Mouse (Mus musculus): ENCODE measurements around the gene Cstad. TPM values are rescaled to one million over a fixed set of nuclear protein-coding genes. Genes with fewer than 3 reads are reported as not detected.
A peak's percentile ranks its signal among the peaks of the same experiment; 100 is the strongest.

Gene Cstad
- polyA plus RNA-seq, 1 experiment = 0.47 TPM

DNA sequence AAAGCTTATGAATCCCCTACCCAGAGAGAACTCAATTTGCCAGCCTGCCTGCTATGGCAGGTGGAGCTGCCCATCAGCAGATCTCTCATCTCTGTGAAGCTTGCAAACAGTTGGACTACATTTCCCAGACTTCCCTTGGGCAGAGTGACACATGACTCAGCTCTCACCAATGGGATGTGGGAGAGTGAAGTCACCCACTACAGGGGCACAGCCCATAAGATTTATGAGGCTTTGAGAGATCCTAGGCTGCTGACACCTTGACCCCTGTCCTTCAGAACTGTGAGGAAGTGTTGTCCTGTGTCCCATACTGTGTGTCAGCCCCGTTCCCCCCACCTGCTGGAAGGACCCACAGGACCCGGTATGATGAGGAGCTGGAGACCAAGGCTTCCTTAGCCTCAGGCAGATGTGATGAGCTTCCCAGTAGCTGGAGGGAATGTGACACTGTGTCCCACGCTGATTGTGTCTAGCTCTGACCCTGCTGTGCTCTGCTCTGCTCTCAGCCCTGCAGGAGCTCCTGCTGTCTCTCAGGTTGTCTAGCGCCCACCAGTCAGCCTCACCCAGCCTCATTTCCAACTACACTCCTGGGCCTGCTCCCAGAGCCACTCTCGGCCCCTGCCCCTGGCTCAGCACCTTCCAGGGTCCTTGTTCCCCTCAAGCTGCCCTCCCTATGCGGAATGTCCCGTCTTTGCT lies 40.8 kb upstream of the Cstad start:
- no peaks in the 10 kb centered on the region for H3K36me3 ChIP-seq (ENCODE audit: control insufficient read depth, insufficient read depth)
- H3K4me3 ChIP-seq (ENCODE audit: insufficient read depth, poor library complexity, severe bottlenecking) = no peak overlapping the region
- H3K79me2 ChIP-seq (ENCODE audit: control insufficient read depth, insufficient read depth) = no peaks in the 10 kb centered on the region
- no peaks in the 10 kb centered on the region for H3K27me3 ChIP-seq (ENCODE audit: control insufficient read depth, insufficient read depth, insufficient read length)
- H3K79me3 ChIP-seq (ENCODE audit: low read depth) = no peaks in the 10 kb centered on the region
- TF ChIP-seq MYOD1 (IDR thresholded peaks at IDR 0.05; ENCODE audit: control insufficient read depth, insufficient read length, low read depth) = peak; percentile 11
- peak; percentile 94 for TF ChIP-seq USF1 (IDR thresholded peaks at IDR 0.05; ENCODE audit: low read depth)
- no peak for TF ChIP-seq MYOG (IDR thresholded peaks at IDR 0.05; ENCODE audit: control insufficient read depth, extremely low read depth, insufficient read length)
- H3ac ChIP-seq (ENCODE audit: control insufficient read depth, insufficient read length, low read depth) = no peak overlapping the region

GRCm38 (mm10) chr2:30555257-30555656 lies 39.6 kb upstream of the Cstad start:
- H3K36me3 ChIP-seq (ENCODE audit: control insufficient read depth, insufficient read depth) = no peaks in the 10 kb centered on the region

GRCm38 (mm10) chr2:30556495-30556894 lies 38.3 kb upstream of the Cstad start:
- no peaks in the 10 kb centered on the region for H3K36me3 ChIP-seq (ENCODE audit: control insufficient read depth, insufficient read depth)
- no peak overlapping the region for H3ac ChIP-seq (ENCODE audit: control insufficient read depth, insufficient read length, low read depth)
- TF ChIP-seq MYOG (IDR thresholded peaks at IDR 0.05; ENCODE audit: control insufficient read depth, extremely low read depth, insufficient read length) = no peak
- no peak for TF ChIP-seq CEBPB (IDR thresholded peaks at IDR 0.05; ENCODE audit: low read depth)
- TF ChIP-seq USF1 (IDR thresholded peaks at IDR 0.05; ENCODE audit: low read depth) = no peak
- TF ChIP-seq MAX (IDR thresholded peaks at IDR 0.05) = no peak
- TF ChIP-seq CTCF (IDR thresholded peaks at IDR 0.05; ENCODE audit: control insufficient read depth, insufficient read depth, insufficient read length) = no peak
- TF ChIP-seq MYOD1 (IDR thresholded peaks at IDR 0.05; ENCODE audit: control insufficient read depth, insufficient read length, low read depth) = no peak
- TF ChIP-seq FOSL1 (IDR thresholded peaks at IDR 0.05; ENCODE audit: insufficient read depth, low read length, poor library complexity, severe bottlenecking) = no peak
- H3K79me2 ChIP-seq (ENCODE audit: control insufficient read depth, insufficient read depth) = no peaks in the 10 kb centered on the region
- H3K4me3 ChIP-seq (ENCODE audit: insufficient read depth, poor library complexity, severe bottlenecking) = no peak overlapping the region
- H3K79me3 ChIP-seq (ENCODE audit: low read depth) = no peaks in the 10 kb centered on the region
- no peaks in the 10 kb centered on the region for H3K27me3 ChIP-seq (ENCODE audit: control insufficient read depth, insufficient read depth, insufficient read length)

More at GRCm38 (mm10) chr2:30555257-30555656, 39.6 kb upstream of the Cstad start:
- H3K79me3 ChIP-seq (ENCODE audit: low read depth) = no peaks in the 10 kb centered on the region
- TF ChIP-seq MYOG (IDR thresholded peaks at IDR 0.05; ENCODE audit: control insufficient read depth, extremely low read depth, insufficient read length) (no peak), FOSL1 (IDR thresholded peaks at IDR 0.05; ENCODE audit: insufficient read depth, low read length, poor library complexity, severe bottlenecking) (no peak), MYOD1 (IDR thresholded peaks at IDR 0.05; ENCODE audit: control insufficient read depth, insufficient read length, low read depth) (no peak), CEBPB (IDR thresholded peaks at IDR 0.05; ENCODE audit: low read depth) (no peak), CTCF (IDR thresholded peaks at IDR 0.05; ENCODE audit: control insufficient read depth, insufficient read depth, insufficient read length) (no peak), USF1 (IDR thresholded peaks at IDR 0.05; ENCODE audit: low read depth) (no peak), MAX (IDR thresholded peaks at IDR 0.05) (no peak)
- no peak overlapping the region for H3K4me3 ChIP-seq (ENCODE audit: insufficient read depth, poor library complexity, severe bottlenecking)
- H3K79me2 ChIP-seq (ENCODE audit: control insufficient read depth, insufficient read depth) = no peaks in the 10 kb centered on the region
- H3ac ChIP-seq (ENCODE audit: control insufficient read depth, insufficient read length, low read depth) = no peak overlapping the region
- no peaks in the 10 kb centered on the region for H3K27me3 ChIP-seq (ENCODE audit: control insufficient read depth, insufficient read depth, insufficient read length)

DNA sequence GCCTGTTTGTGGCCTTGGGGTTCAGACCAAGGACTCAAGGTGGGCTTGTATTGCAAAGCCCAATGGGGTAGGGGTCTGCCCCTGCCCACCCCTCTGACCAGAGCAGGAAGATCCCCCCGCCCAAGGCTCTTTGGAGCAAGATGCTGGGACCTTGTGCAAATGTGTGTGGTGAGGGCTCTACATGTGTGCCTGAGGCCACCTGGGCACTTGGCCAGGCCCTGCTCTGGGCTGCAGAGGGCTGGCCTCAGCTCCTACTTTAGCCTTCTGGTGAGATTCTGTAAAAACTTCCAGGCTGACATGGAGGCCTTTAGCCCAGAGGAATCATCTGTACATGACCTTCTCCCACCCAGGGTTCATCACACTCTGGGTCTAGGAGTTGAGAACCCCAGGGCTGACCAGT lies 35.3 kb upstream of the Cstad start:
- Histone ChIP-seq H3K79me2 (ENCODE audit: control insufficient read depth, insufficient read depth) (no peaks in the 10 kb centered on the region), H3K27me3 (ENCODE audit: control insufficient read depth, insufficient read depth, insufficient read length) (no peaks in the 10 kb centered on the region), H3K4me3 (ENCODE audit: insufficient read depth, poor library complexity, severe bottlenecking) (no peak overlapping the region), H3K36me3 (ENCODE audit: control insufficient read depth, insufficient read depth) (no peaks in the 10 kb centered on the region), H3K79me3 (ENCODE audit: low read depth) (no peaks in the 10 kb centered on the region), H3ac (ENCODE audit: control insufficient read depth, insufficient read length, low read depth) (no peak overlapping the region)
- TF ChIP-seq MYOD1 (IDR thresholded peaks at IDR 0.05; ENCODE audit: control insufficient read depth, insufficient read length, low read depth) (no peak), MYOG (IDR thresholded peaks at IDR 0.05; ENCODE audit: control insufficient read depth, extremely low read depth, insufficient read length) (no peak), FOSL1 (IDR thresholded peaks at IDR 0.05; ENCODE audit: insufficient read depth, low read length, poor library complexity, severe bottlenecking) (no peak), USF1 (IDR thresholded peaks at IDR 0.05; ENCODE audit: low read depth) (no peak)

GRCm38 (mm10) chr2:30562553-30562952 lies 32.3 kb upstream of the Cstad start:
- Histone ChIP-seq H3K79me2 (ENCODE audit: control insufficient read depth, insufficient read depth) (no peaks in the 10 kb centered on the region), H3ac (ENCODE audit: control insufficient read depth, insufficient read length, low read depth) (no peak overlapping the region), H3K4me3 (ENCODE audit: insufficient read depth, poor library complexity, severe bottlenecking) (no peak overlapping the region), H3K79me3 (ENCODE audit: low read depth) (no peaks in the 10 kb centered on the region), H3K36me3 (ENCODE audit: control insufficient read depth, insufficient read depth) (no peaks in the 10 kb centered on the region), H3K27me3 (ENCODE audit: control insufficient read depth, insufficient read depth, insufficient read length) (no peaks in the 10 kb centered on the region)
- TF ChIP-seq MAX (IDR thresholded peaks at IDR 0.05) (no peak), USF1 (IDR thresholded peaks at IDR 0.05; ENCODE audit: low read depth) (no peak), MYOD1 (IDR thresholded peaks at IDR 0.05; ENCODE audit: control insufficient read depth, insufficient read length, low read depth) (no peak), MYOG (IDR thresholded peaks at IDR 0.05; ENCODE audit: control insufficient read depth, extremely low read depth, insufficient read length) (no peak), FOSL1 (IDR thresholded peaks at IDR 0.05; ENCODE audit: insufficient read depth, low read length, poor library complexity, severe bottlenecking) (no peak), CEBPB (IDR thresholded peaks at IDR 0.05; ENCODE audit: low read depth) (no peak), CTCF (IDR thresholded peaks at IDR 0.05; ENCODE audit: control insufficient read depth, insufficient read depth, insufficient read length) (no peak)

DNA sequence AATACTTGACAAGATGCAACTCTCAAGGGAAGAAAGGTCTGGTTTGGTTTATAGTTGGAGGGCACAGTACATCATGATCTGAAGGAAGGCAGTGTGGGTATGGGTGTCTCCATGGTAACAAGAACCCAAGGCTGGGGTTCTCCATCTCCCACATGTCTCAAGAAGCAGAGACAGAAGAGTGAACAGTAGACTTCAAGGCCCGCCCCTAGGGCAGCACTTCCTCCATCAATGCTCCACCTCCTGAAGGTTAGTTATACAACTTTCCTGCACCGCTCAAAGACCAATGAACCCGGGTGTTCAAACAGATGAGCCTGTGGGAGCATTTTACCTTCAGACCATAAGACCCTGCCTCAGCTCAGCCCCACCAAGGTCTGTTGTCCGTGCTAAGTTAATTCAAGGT lies 23.2 kb upstream of the Cstad start:
- no peaks in the 10 kb centered on the region for H3K79me3 ChIP-seq (ENCODE audit: low read depth)

More for the DNA sequence above, 23.2 kb upstream of the Cstad start:
- H3K36me3 ChIP-seq (ENCODE audit: control insufficient read depth, insufficient read depth) = no peaks in the 10 kb centered on the region
- TF ChIP-seq USF1 (IDR thresholded peaks at IDR 0.05; ENCODE audit: low read depth) = no peak
- no peaks in the 10 kb centered on the region for H3K79me2 ChIP-seq (ENCODE audit: control insufficient read depth, insufficient read depth)
- no peaks in the 10 kb centered on the region for H3K27me3 ChIP-seq (ENCODE audit: control insufficient read depth, insufficient read depth, insufficient read length)
- no peak overlapping the region for H3ac ChIP-seq (ENCODE audit: control insufficient read depth, insufficient read length, low read depth)
- H3K4me3 ChIP-seq (ENCODE audit: insufficient read depth, poor library complexity, severe bottlenecking) = no peak overlapping the region

All from C2C12 (cell line).